In the genomic region with DNA sequence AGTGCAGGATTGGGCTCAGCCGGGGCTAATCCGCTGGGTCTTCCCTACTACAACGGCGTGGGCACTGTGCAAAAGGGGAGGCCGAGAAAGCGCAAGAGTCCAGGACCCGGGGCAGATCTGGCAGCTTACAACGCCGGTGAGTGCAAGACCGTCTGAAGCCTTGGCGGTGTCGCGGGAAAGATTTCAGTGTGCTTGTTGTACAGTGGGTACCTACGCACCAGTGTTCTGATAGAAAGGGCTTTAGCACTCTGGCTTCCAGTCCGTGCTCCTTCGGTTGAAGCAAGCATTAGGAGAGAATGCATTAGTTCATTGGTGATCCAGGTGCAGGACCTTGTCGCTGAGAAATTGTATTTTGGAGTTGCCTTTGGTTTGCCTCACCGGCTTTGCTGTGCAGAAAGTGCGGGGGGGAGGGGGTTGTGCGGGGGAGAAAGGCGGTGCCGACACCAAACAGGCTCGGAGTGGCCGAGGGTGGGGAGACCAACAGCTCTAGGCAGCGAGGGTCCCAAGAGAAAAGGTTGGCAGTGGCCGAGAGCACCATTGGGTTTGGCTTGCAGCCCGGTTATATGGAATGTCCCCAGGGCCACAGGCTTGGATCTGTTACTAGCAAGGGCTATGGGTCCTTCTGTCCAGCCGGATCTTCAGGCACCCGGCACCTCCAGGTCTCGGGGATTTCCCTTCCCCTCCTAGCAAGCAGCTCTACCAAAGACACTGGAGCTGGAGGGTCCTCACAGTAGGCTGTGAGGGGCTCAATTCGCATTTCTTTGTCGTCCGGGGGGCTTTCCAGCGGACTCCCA, we compare ENCODE assay signal across 11 mouse cellular contexts. TPM values are rescaled to one million over a fixed set of nuclear protein-coding genes. Genes with fewer than 3 reads are reported as not detected.
DNase-seq lines count a peak whose midpoint lies in the region; ATAC-seq and TF ChIP-seq lines count a peak whose summit lies in the region.
"Had no signal": no experiment of that assay in that cellular context is flagged by ENCODE, and none has a peak within 500 bp of the region (broad histone marks: within the 10 kb centered on the region; RNA-seq: fewer than 3 reads in every experiment).

No protein-coding gene starts in this region.

- no peak for DNase-seq in layer of hippocampus, adult 2 months (ENCODE audit: low spot score in 2 of 2)
- DNase-seq in layer of hippocampus, adult 18-20 months (ENCODE audit: low spot score in 2 of 2), result no peak
- peak; percentile 73 for DNase-seq in limb, embryonic 11.5 days (ENCODE audit: low spot score)
- DNase-seq in gastrocnemius, adult 2 months, result no peak
- DNase-seq in left cerebral cortex, adult 11 months (ENCODE audit: low spot score), result no peak
- no peak for DNase-seq in adrenal gland, postnatal 25 days
- DNase-seq: heart, postnatal 14 days; lung, adult 18-20 months had no signal

- H3K9me3 ChIP-seq in embryonic facial prominence, embryonic 13.5 days, result no peaks in the 10 kb centered on the region
- no peaks in the 10 kb centered on the region for H3K9me3 ChIP-seq in limb, embryonic 11.5 days (ENCODE audit: control insufficient read depth, low read length)
- no peaks in the 10 kb centered on the region for H3K9me3 ChIP-seq in neural tube, embryonic 12.5 days

- WGBS in embryonic facial prominence, embryonic 13.5 days, result 1% methylated on average over 34 of the region's 34 CpGs
- WGBS in limb, embryonic 11.5 days, result under 1% methylated on average over 34 of the region's 34 CpGs
- WGBS in neural tube, embryonic 12.5 days, result under 1% methylated on average over 34 of the region's 34 CpGs

- H3K4me2 ChIP-seq in embryonic facial prominence, embryonic 13.5 days, result peak overlapping the region; percentile 34
- peak overlapping the region; percentile 89 for H3K4me2 ChIP-seq in limb, embryonic 11.5 days (ENCODE audit: low read depth, severe bottlenecking)
- H3K4me2 ChIP-seq in neural tube, embryonic 12.5 days (replicated peaks), result peak overlapping the region; percentile 18; the same call in 1 of the 2 replicates

- no peak for TF ChIP-seq CTCF in layer of hippocampus, adult 2 months (conservative IDR thresholded peaks at IDR 0.05)
- TF ChIP-seq CTCF in gastrocnemius, adult 2 months (IDR thresholded peaks at IDR 0.05), result no peak

- peaks cover 44% of the 10 kb centered on the region for H3K4me1 ChIP-seq in embryonic facial prominence, embryonic 13.5 days
- peaks cover 37% of the 10 kb centered on the region for H3K4me1 ChIP-seq in limb, embryonic 11.5 days (ENCODE audit: control insufficient read depth, insufficient read depth, low read length)
- H3K4me1 ChIP-seq in neural tube, embryonic 12.5 days, result peaks cover 32% of the 10 kb centered on the region

- ATAC-seq in embryonic facial prominence, embryonic 13.5 days (ENCODE audit: insufficient number of reproducible peaks, insufficient read depth, low FRiP score, low TSS enrichment, low read depth), result no peak
- no peak for ATAC-seq in limb, embryonic 11.5 days (ENCODE audit: insufficient number of reproducible peaks, low FRiP score, low TSS enrichment, low read depth)
- ATAC-seq in neural tube, embryonic 12.5 days (ENCODE audit: low FRiP score, low read depth), result no peak

- peak overlapping the region; percentile 27; the same call in 1 of the 2 replicates for H3K9ac ChIP-seq in embryonic facial prominence, embryonic 13.5 days
- H3K9ac ChIP-seq in limb, embryonic 11.5 days (ENCODE audit: low read length), result peak overlapping the region; percentile 44
- no peak overlapping the region for H3K9ac ChIP-seq in neural tube, embryonic 12.5 days

- peak overlapping the region; percentile 82 for H3K4me3 ChIP-seq in layer of hippocampus, adult 2 months
- peak overlapping the region; percentile 29 for H3K4me3 ChIP-seq in embryonic facial prominence, embryonic 13.5 days
- peak overlapping the region; percentile 63 for H3K4me3 ChIP-seq in limb, embryonic 11.5 days (ENCODE audit: low read depth, low read length)
- no peak overlapping the region; the same call in 1 of the 2 replicates for H3K4me3 ChIP-seq in neural tube, embryonic 12.5 days
- H3K4me3 ChIP-seq in gastrocnemius, adult 2 months, result no peak overlapping the region

- peak overlapping the region; percentile 97 for H3K27ac ChIP-seq in layer of hippocampus, adult 2 months
- H3K27ac ChIP-seq in embryonic facial prominence, embryonic 13.5 days, result no peak overlapping the region
- H3K27ac ChIP-seq in limb, embryonic 11.5 days (replicated peaks; ENCODE audit: low read depth, low read length), result peak overlapping the region; percentile 57; the same call in 1 of the 2 replicates
- no peak overlapping the region for H3K27ac ChIP-seq in neural tube, embryonic 12.5 days
- H3K27ac ChIP-seq in gastrocnemius, adult 2 months, result no peak overlapping the region

- intact Hi-C loops in gastrocnemius, adult 2 months (cut with DNase I), result no loop called here

- no peaks in the 10 kb centered on the region for H3K36me3 ChIP-seq in embryonic facial prominence, embryonic 13.5 days
- no peaks in the 10 kb centered on the region for H3K36me3 ChIP-seq in limb, embryonic 11.5 days (ENCODE audit: control insufficient read depth, insufficient read depth, low read length)
- no peaks in the 10 kb centered on the region for H3K36me3 ChIP-seq in neural tube, embryonic 12.5 days

- H3K27me3 ChIP-seq in embryonic facial prominence, embryonic 13.5 days, result peaks cover 98% of the 10 kb centered on the region
- peaks cover 40% of the 10 kb centered on the region for H3K27me3 ChIP-seq in limb, embryonic 11.5 days (ENCODE audit: control insufficient read depth, insufficient read depth, low read length)
- H3K27me3 ChIP-seq in neural tube, embryonic 12.5 days (replicated peaks), result peaks cover 98% of the 10 kb centered on the region
- H3K27me3 ChIP-seq: CH12.LX had no signal

RNA-seq across cellular contexts. Expression of a gene that starts 15.8 kb away (rescaled TPM):
- 10 to 100 TPM; 96.6 to 99.5 TPM for total RNA-seq in layer of hippocampus, adult 2 months (2021)
- total RNA-seq in layer of hippocampus, adult 18-20 months (2021), result 100 to 1,000 TPM in 1 of 2 experiments, 10 to 100 TPM in 1; 94.8 to 106 TPM
- polyA plus RNA-seq in embryonic facial prominence, embryonic 13.5 days (2015; fragmentation: Nextera tagmentation; extraction: Ambion mirVana), result 10.0 and 17.8 TPM in 2 replicates
- 29.0 and 31.2 TPM in 2 replicates for polyA plus RNA-seq in limb, embryonic 11.5 days (2014; fragmentation: Nextera tagmentation; extraction: Ambion mirVana)
- polyA plus RNA-seq in neural tube, embryonic 12.5 days (2016; fragmentation: Nextera tagmentation; extraction: Ambion mirVana), result 6.9 and 7.5 TPM in 2 replicates
- total RNA-seq in gastrocnemius, adult 2 months (2021), result under 1 TPM; 0.13 to 0.22 TPM
- total RNA-seq in adrenal gland, postnatal 25 days (2021), result not detected in 2 replicates

Comparison
In these comparisons a context has a peak if more than half of its experiments do, and no peak if none do; other contexts are left out.
1. H3K27ac ChIP-seq: peak in layer of hippocampus, adult 2 months (single experiment) and limb, embryonic 11.5 days (single experiment); none in embryonic facial prominence, embryonic 13.5 days (single experiment), neural tube, embryonic 12.5 days (single experiment) and gastrocnemius, adult 2 months (single experiment).
2. H3K4me3 ChIP-seq: peak in layer of hippocampus, adult 2 months (single experiment), embryonic facial prominence, embryonic 13.5 days (single experiment) and limb, embryonic 11.5 days (single experiment); none in neural tube, embryonic 12.5 days (single experiment) and gastrocnemius, adult 2 months (single experiment).
3. H3K4me2 ChIP-seq: peak in every context shown above with its lines; median percentile 89 in limb, embryonic 11.5 days; 34 in embryonic facial prominence, embryonic 13.5 days; 18 in neural tube, embryonic 12.5 days.
4. RNA of a gene that starts 15.8 kb away (total RNA-seq): 94.8 to 106 TPM in layer of hippocampus, adult 18-20 months and 96.6 to 99.5 TPM in layer of hippocampus, adult 2 months; 0.13 to 0.22 TPM in gastrocnemius, adult 2 months and not detected in adrenal gland, postnatal 25 days; every median in the first group is over 10 times any median in the second.